Mouse (Mus musculus) activated CD4-positive, CD25-positive, alpha-beta regulatory T cell, adult 4 months (primary cell): ENCODE data around the gene Adam8. TPM values are rescaled to one million over a fixed set of nuclear protein-coding genes. Genes with fewer than 3 reads are reported as not detected.
A peak's percentile ranks its signal among the peaks of the same experiment; 100 is the strongest.

Experiments used
- ATAC-seq: one replicate; pipeline ENCODE4 v1.8.0; 2017
- polyA plus RNA-seq, 2 experiments: library from polyadenylated mRNA; unstranded; fragments of 100-300 nt; shearing (Covaris generic); gene quantifications; one replicate each; pipeline ENCODE4 v1.2.1; 2017

Adam8 gene
- polyA plus RNA-seq, 2 experiments from 2014 or later, result 9.6 to 9.9 TPM

DNA sequence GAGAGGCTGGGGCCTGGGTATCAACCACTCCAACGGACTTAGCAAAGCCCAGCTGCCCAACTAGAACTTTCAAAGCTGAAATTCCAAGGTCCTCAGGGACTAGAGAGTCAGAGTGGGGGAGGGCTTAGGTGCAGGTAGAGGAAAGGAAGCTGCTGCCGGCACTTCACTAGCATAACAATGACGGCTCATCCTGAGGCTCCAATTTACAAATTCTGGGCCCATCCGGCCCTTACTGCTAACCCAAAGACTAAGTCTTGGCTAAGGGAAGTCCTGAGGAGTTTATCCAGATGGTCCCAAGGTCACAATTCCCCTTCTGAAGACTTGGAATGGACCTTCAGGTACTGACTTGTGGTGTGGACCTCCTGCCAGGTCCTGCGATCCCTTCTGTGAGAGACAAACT lies 46.8 kb downstream of the Adam8 start:
- no peak for ATAC-seq

DNA sequence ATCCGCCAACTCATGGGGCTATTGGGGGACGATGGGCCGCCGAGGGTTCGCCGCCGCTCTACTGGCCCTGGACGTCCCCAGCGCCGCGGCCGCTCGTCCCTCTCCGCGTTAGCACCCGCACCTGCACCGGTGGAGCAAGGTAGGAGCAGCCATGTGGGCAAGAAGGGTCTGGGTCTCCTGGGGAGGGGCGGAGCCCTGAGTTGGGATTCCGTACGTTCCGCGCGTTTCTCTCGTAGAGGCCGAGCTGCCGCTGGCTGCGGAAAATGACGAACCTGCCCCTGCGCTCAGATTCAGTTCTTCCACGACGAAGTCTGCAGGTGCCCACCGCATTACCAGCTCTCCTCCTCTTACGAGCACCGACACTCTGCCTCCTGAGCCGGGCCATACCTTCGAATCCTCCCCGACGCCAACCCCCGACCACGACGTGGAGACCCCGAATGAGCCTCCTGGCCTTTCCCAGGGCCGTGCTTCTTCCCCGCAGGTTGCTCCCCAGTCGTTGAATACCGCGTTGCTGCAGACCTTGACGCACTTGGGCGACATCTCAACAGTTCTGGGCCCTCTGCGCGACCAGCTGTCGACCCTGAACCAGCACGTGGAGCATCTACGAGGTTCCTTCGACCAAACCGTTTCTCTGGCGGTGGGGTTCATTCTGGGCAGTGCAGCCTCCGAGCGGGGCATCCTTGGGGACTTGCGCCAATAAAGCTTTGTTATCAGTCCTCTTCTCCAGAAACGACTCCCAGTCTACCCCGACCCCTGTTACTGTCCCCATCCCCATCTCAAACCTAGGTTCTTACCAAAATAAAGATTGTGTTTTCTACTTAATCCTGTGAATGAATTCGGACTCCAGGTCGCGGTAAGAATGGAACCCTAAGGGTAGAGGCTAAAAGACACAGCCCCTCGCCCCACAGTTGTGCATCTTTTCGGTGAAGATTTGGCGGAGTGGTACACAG lies 47.8 kb downstream of the Adam8 start:
- ATAC-seq, result peak; percentile 10

DNA sequence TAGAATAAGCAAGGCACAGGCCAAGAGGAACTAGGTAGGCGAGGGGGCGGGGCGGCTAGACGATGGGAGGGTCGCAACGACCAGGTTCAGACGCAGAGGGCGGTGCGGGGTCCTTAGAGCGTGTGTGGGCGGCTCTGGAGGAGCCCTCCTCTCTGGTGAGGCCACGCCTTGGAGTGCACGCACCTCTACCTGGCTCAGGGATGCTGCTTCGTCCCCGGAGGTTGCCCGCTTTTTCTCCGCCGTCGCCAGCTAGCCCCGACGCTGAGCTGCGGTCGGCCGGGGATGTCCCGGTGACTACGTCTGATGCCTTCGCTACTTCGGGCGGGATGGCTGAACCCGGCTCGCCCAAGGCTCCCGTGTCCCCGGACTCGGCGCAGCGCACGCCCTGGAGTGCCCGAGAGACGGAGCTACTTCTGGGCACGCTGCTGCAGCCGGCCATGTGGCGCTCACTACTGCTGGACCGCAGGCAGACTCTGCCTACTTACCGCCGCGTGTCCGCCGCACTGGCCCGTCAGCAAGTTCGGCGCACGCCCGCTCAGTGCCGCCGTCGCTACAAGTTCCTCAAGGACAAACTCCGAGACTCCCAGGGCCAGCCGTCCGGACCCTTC lies 48.6 kb downstream of the Adam8 start, which contains the start of gene Utf1:
Gene Utf1, plus strand, starts transcription at position 116 of the 608 bp plus-strand sequence.
- ATAC-seq, result peak; percentile 78

DNA sequence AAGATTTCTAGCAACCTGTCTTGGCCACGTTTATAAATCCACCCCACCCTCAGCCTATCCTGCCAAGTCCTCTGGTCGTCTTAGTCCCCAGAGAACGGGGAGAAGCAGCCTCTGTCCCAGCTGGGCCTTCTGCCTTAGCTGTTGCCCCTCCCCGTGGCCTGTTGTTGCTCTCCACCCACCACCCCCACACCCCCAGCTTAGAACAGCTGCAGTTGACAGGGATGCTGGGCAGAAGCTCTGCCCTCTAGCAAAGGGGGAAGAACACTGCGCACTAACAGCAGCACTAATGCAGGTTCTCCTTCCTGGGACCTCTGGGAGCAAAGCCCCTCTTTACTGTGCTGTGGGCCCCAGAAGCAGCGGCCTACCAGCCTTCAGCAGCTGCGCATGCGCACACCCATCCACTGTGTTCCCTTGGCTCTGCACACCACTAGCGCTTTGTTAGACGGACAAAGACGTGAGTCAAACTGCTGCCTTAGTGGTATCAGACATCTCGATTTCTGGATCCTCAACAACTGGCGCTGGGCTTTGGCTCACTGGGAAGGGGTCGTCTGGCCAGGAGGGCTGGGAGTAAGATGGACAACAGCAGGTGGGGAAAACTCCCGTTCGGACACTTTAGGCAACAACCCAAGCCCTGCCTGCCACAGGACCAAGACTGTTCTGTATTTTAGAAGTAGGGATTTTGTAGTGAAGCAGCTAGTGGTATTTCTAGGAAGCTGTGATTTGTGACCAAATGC lies 51.7 kb downstream of the Adam8 start:
- no peak for ATAC-seq

- ATAC-seq, result no peak
Measured at GRCm38 (mm10) chr7:139937810-139938209, 54.6 kb downstream of the Adam8 start.

DNA sequence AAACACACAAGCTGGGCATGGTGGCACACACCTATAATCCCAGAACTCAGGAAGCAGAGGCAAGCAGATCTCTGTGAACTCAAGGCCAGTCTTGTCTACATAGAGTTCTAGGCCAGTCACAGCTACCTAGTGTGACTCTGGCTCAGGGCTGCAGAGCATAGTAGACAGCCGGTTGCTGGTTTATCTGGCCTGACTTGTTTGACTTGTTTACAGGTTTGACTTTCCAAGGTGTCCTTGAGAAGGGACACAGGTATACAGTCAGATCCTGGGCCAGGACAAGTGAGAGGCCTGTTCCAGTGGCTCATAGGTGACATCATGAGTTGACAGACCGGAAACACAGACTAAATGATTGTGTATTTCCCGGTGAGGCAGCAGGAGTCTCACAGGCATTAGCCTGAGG lies 55.2 kb downstream of the Adam8 start:
- no peak for ATAC-seq

DNA sequence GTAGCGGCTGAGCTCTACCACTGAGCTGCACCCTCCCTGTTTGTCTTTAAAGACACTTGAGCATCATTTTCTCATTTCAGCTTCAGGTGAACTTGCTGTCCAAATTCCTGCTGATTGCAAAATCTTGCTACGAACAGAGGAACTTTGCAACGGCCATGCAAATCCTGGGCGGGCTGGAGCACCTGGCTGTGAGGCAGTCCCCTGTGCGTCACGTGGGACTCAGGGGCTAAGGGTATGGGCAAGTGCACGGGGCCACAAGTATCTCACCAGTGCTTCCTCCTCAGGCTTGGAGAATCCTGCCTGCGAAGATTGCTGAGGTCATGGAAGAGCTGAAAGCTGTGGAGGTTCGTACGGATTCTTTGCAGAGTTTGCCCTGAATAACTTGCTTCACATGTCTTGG lies 55.7 kb downstream of the Adam8 start:
- ATAC-seq, result no peak

DNA sequence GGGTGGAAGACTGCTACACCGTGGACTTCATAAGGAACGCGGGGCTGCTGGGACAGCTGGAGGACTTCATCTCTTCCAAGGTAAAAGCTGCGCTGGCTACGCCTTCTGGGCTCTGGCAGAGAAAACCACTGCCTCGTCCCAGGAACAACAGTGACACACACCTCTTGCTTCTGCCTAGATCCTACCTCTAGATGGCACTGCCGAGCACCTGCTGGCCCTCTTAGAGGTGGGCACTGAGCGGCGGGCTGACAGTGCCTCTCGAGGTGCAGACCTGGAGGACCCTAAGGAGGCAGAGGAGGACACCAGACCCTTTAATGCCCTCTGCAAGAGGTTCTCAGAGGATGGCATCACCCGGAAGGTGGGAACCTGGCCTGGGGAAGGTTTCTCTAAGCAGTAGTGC lies 61.6 kb downstream of the Adam8 start:
- no peak for ATAC-seq

Other genes starting within 250 kb of the Adam8 start
- not detected for gene Adgra1, start 158.4 kb downstream of the Adam8 start, polyA plus RNA-seq
- gene Kndc1, start 97.9 kb downstream of the Adam8 start, polyA plus RNA-seq, result under 1 TPM; 0.12 to 0.22 TPM
- gene Utf1, start 48.8 kb downstream of the Adam8 start, polyA plus RNA-seq, result 1 to 10 TPM in 1 of 2 experiments, under 1 TPM in 1; 0.90 to 2.2 TPM
- gene 6430531B16Rik, start 13.8 kb downstream of the Adam8 start, polyA plus RNA-seq, result 1 to 10 TPM in 1 of 2 experiments, not detected in 1; 1.2 TPM
- 10 to 100 TPM; 26.7 to 26.8 TPM for gene Zfp511, start 43.8 kb upstream of the Adam8 start, polyA plus RNA-seq
- gene Tubgcp2, start 44.1 kb upstream of the Adam8 start, polyA plus RNA-seq, result 10 to 100 TPM; 22.2 to 23.0 TPM
- not detected for gene Msx3, start 56.5 kb upstream of the Adam8 start, polyA plus RNA-seq
- not detected for gene Caly, start 90.0 kb upstream of the Adam8 start, polyA plus RNA-seq
- gene Prap1, start 100.8 kb upstream of the Adam8 start, polyA plus RNA-seq, result not detected
- 10 to 100 TPM in 1 of 2 experiments, 1 to 10 TPM in 1; 9.9 to 11.0 TPM for gene Fuom, start 109.9 kb upstream of the Adam8 start, polyA plus RNA-seq
- 1 to 10 TPM; 3.8 to 4.7 TPM for gene Paox, start 123.2 kb upstream of the Adam8 start, polyA plus RNA-seq
- 10 to 100 TPM; 73.1 to 79.4 TPM for gene Echs1, start 123.9 kb upstream of the Adam8 start, polyA plus RNA-seq
- gene Mtg1, start 145.0 kb upstream of the Adam8 start, polyA plus RNA-seq, result 10 to 100 TPM; 27.7 to 34.1 TPM
- gene Sprn, start 162.3 kb upstream of the Adam8 start, polyA plus RNA-seq, result not detected
- gene Olfr522, start 172.2 kb upstream of the Adam8 start, polyA plus RNA-seq, result not detected
- not detected for gene Olfr523, start 180.7 kb upstream of the Adam8 start, polyA plus RNA-seq
- gene Olfr524, start 213.4 kb upstream of the Adam8 start, polyA plus RNA-seq, result under 1 TPM in 1 of 2 experiments, not detected in 1; 0.17 TPM
- under 1 TPM in 1 of 2 experiments, not detected in 1; 0.15 TPM for gene Cd163l1, start 225.7 kb upstream of the Adam8 start, polyA plus RNA-seq